Mouse (Mus musculus) liver, embryonic 11.5 days (tissue): ENCODE results near the gene Gm3045. TPM values are rescaled to one million over a fixed set of nuclear protein-coding genes. Genes with fewer than 3 reads are reported as not detected.

Experiments
- ATAC-seq: fragments of 200-750 bp; cut with Nextera tagmentation; replicated peaks from 2 replicates; pipeline ENCODE4 v1.8.0; 2017; ENCODE audit warnings: moderate number of reproducible peaks, mild to moderate bottlenecking, moderate TSS enrichment, moderate library complexity; ENCODE audit not compliant: low FRiP score
- DNase-seq: peaks from one replicate; pipeline ENCODE4 v3.0.0-alpha.2; 2017; ENCODE audit warnings: low spot score
- H3K27ac ChIP-seq: fragments of 300-500 bp; sonication (generic); 2 replicates; pipeline ENCODE4 v1.5.1; 2014; ENCODE audit warnings: mild to moderate bottlenecking, low read depth, low read length, control low read depth
- H3K27me3 ChIP-seq: fragments of 300-500 bp; sonication (generic); replicated peaks from 2 replicates; pipeline ENCODE4 v1.6.1; 2014; ENCODE audit warnings: low read length, mixed read lengths; ENCODE audit not compliant: control insufficient read depth, insufficient read depth
- H3K36me3 ChIP-seq: fragments of 300-500 bp; sonication (generic); 2 replicates; pipeline ENCODE4 v1.6.1; 2014; ENCODE audit warnings: mild to moderate bottlenecking, low read length, moderate library complexity, mixed read lengths; ENCODE audit not compliant: control insufficient read depth, insufficient read depth
- H3K4me1 ChIP-seq: fragments of 300-500 bp; sonication (generic); replicated peaks from 2 replicates; pipeline ENCODE4 v1.6.1; 2014; ENCODE audit warnings: low read length, mixed read lengths; ENCODE audit not compliant: control insufficient read depth, insufficient read depth
- H3K4me2 ChIP-seq: fragments of 300-500 bp; sonication (generic); 2 replicates; pipeline ENCODE4 v1.6.1; 2014; ENCODE audit warnings: mild to moderate bottlenecking, control low read depth, moderate library complexity
- H3K4me3 ChIP-seq: fragments of 300-500 bp; sonication (generic); 2 replicates; pipeline ENCODE4 v1.5.1; 2014; ENCODE audit warnings: low read depth, low read length, control low read depth
- H3K9ac ChIP-seq: fragments of 300-500 bp; sonication (generic); 2 replicates; pipeline ENCODE4 v1.6.1; 2014; ENCODE audit warnings: low read depth, low read length, control low read depth
- H3K9me3 ChIP-seq: fragments of 300-500 bp; sonication (generic); 2 replicates; pipeline ENCODE4 v1.6.1; 2016; ENCODE audit warnings: low read length, inconsistent platforms, mixed read lengths; ENCODE audit not compliant: control insufficient read depth
- WGBS: fragments of 180-500 bp; shearing (Covaris S2); extraction: QIAGEN DNeasy Blood & Tissue Kit; methylation state at CpG from one replicate; pipeline ENCODE4 v1.1.7; 2014; 5-methylcytosine and 5-hydroxymethylcytosine counted together
- polyA plus RNA-seq: library from polyadenylated mRNA; unstranded; fragments of >200 nt; fragmentation: Nextera tagmentation; extraction: Ambion mirVana; gene quantifications from 2 replicates; pipeline ENCODE4 v1.2.1, GENCODE M21; 2014

The Gm3045 gene
- polyA plus RNA-seq = not detected in 2 replicates

- no peaks in the 10 kb centered on the region for H3K4me1 ChIP-seq
- WGBS = 66% methylated on average over 4 of the region's 4 CpGs
- H3K9ac ChIP-seq = no peak within 1 kb of the TSS
- H3K4me3 ChIP-seq = no peak within 1 kb of the TSS
- H3K36me3 ChIP-seq = no peaks in the 10 kb centered on the region
- H3K27ac ChIP-seq = no peak within 1 kb of the TSS
- DNase-seq (no peak), ATAC-seq (no peak)
- peaks cover 3% of the 10 kb centered on the region for H3K27me3 ChIP-seq
- no peaks in the 10 kb centered on the region for H3K9me3 ChIP-seq
- H3K4me2 ChIP-seq = no peak within 1 kb of the TSS
These were observed at the start of gene Gm3045 for GRCm38 (mm10) chr13:56426365-56426764. TSS of gene Gm3045 (plus strand) at chr13:56426594.

- no peak for DNase-seq
- H3K9me3 ChIP-seq = no peaks in the 10 kb centered on the region
- H3K36me3 ChIP-seq = no peaks in the 10 kb centered on the region
- H3K9ac ChIP-seq = no peak overlapping the region
- no peak for ATAC-seq
- 73% methylated on average over 14 of the region's 14 CpGs for WGBS
- no peaks in the 10 kb centered on the region for H3K27me3 ChIP-seq
- no peak overlapping the region for H3K27ac ChIP-seq
- H3K4me2 ChIP-seq = no peak overlapping the region
- no peak overlapping the region for H3K4me3 ChIP-seq
- H3K4me1 ChIP-seq = no peaks in the 10 kb centered on the region
These were observed 45.3 kb upstream of the Gm3045 start for GRCm38 (mm10) chr13:56380855-56381685.

- Histone ChIP-seq H3K9ac (no peak overlapping the region), H3K27me3 (no peaks in the 10 kb centered on the region), H3K4me1 (no peaks in the 10 kb centered on the region), H3K9me3 (no peaks in the 10 kb centered on the region), H3K4me3 (no peak overlapping the region), H3K36me3 (no peaks in the 10 kb centered on the region), H3K27ac (no peak overlapping the region), H3K4me2 (no peak overlapping the region)
- no peak for DNase-seq
- 73% methylated on average over 3 of the region's 3 CpGs for WGBS
- ATAC-seq = no peak
These were observed 43.0 kb upstream of the Gm3045 start for GRCm38 (mm10) chr13:56383406-56383805.

GRCm38 (mm10) chr13:56386411-56386810 lies 40.0 kb upstream of the Gm3045 start:
- no peaks in the 10 kb centered on the region for H3K36me3 ChIP-seq
- no peak overlapping the region for H3K9ac ChIP-seq
- no peaks in the 10 kb centered on the region for H3K9me3 ChIP-seq
- 69% methylated on average over 9 of the region's 9 CpGs for WGBS
- ATAC-seq (no peak), DNase-seq (no peak)
- H3K4me1 ChIP-seq = no peaks in the 10 kb centered on the region
- no peaks in the 10 kb centered on the region for H3K27me3 ChIP-seq
- no peak overlapping the region for H3K27ac ChIP-seq
- H3K4me3 ChIP-seq = no peak overlapping the region
- H3K4me2 ChIP-seq = no peak overlapping the region

GRCm38 (mm10) chr13:56387374-56387773 lies 39.0 kb upstream of the Gm3045 start:
- no peak for DNase-seq
- Histone ChIP-seq H3K27ac (no peak overlapping the region), H3K4me3 (no peak overlapping the region), H3K9me3 (no peaks in the 10 kb centered on the region), H3K36me3 (no peaks in the 10 kb centered on the region), H3K9ac (no peak overlapping the region), H3K4me2 (no peak overlapping the region), H3K27me3 (no peaks in the 10 kb centered on the region), H3K4me1 (no peaks in the 10 kb centered on the region)
- no peak for ATAC-seq
- WGBS = 68% methylated on average over 5 of the region's 5 CpGs

GRCm38 (mm10) chr13:56388042-56388441 lies 38.4 kb upstream of the Gm3045 start:
- H3K4me2 ChIP-seq = no peak overlapping the region
- H3K4me1 ChIP-seq = no peaks in the 10 kb centered on the region
- H3K27ac ChIP-seq = no peak overlapping the region
- 69% methylated on average over 1 of the region's 1 CpGs for WGBS
- H3K9me3 ChIP-seq = no peaks in the 10 kb centered on the region
- no peak for ATAC-seq
- DNase-seq = no peak
- no peak overlapping the region for H3K4me3 ChIP-seq
- no peaks in the 10 kb centered on the region for H3K36me3 ChIP-seq
- no peaks in the 10 kb centered on the region for H3K27me3 ChIP-seq
- H3K9ac ChIP-seq = no peak overlapping the region

GRCm38 (mm10) chr13:56397572-56397971 lies 28.8 kb upstream of the Gm3045 start:
- Histone ChIP-seq H3K9ac (no peak overlapping the region), H3K4me1 (no peaks in the 10 kb centered on the region), H3K27ac (no peak overlapping the region), H3K9me3 (no peaks in the 10 kb centered on the region), H3K4me2 (no peak overlapping the region), H3K36me3 (no peaks in the 10 kb centered on the region), H3K4me3 (no peak overlapping the region), H3K27me3 (0 out of 2 replicates have a peak, but pooled peaks cover 3% of the 10 kb centered on the region)
- no peak for ATAC-seq
- DNase-seq = no peak
- WGBS = 44% methylated on average over 5 of the region's 5 CpGs

GRCm38 (mm10) chr13:56401186-56401585 lies 25.2 kb upstream of the Gm3045 start:
- Histone ChIP-seq H3K27ac (no peak overlapping the region), H3K27me3 (no peaks in the 10 kb centered on the region), H3K36me3 (no peaks in the 10 kb centered on the region), H3K4me3 (no peak overlapping the region), H3K4me2 (no peak overlapping the region), H3K4me1 (no peaks in the 10 kb centered on the region), H3K9me3 (no peaks in the 10 kb centered on the region), H3K9ac (no peak overlapping the region)
- DNase-seq = no peak
- no peak for ATAC-seq
- 69% methylated on average over 4 of the region's 4 CpGs for WGBS
